Mouse (Mus musculus) forebrain, embryonic 10.5 days (tissue): ENCODE results near the gene Lin7c. TPM values are rescaled to one million over a fixed set of nuclear protein-coding genes. Genes with fewer than 3 reads are reported as not detected.
A peak's percentile ranks its signal among the peaks of the same experiment; 100 is the strongest.

ENCODE experiments used
- DNase-seq: peaks from one replicate; pipeline ENCODE4 v3.0.0-alpha.2; 2017; ENCODE audit warnings: low spot score; ENCODE audit errors: extremely low spot score
- H3K27ac ChIP-seq: fragments of 300-500 bp; sonication (generic); 2 replicates; pipeline ENCODE4 v1.5.1; 2016; ENCODE audit warnings: mild to moderate bottlenecking
- H3K27me3 ChIP-seq: fragments of 300-500 bp; sonication (generic); 2 replicates; pipeline ENCODE4 v1.6.1; 2016; ENCODE audit warnings: mild to moderate bottlenecking; ENCODE audit not compliant: poor library complexity, severe bottlenecking
- H3K36me3 ChIP-seq: fragments of 300-500 bp; sonication (generic); replicated peaks from 2 replicates; pipeline ENCODE4 v1.6.1; 2016; ENCODE audit warnings: mild to moderate bottlenecking, moderate library complexity
- H3K4me1 ChIP-seq: fragments of 300-500 bp; sonication (generic); 2 replicates; pipeline ENCODE4 v1.6.1; 2016
- H3K4me3 ChIP-seq: fragments of 300-500 bp; sonication (generic); 2 replicates; pipeline ENCODE4 v1.5.1; 2016; ENCODE audit warnings: mild to moderate bottlenecking, moderate library complexity
- H3K9me3 ChIP-seq: fragments of 300-500 bp; sonication (generic); 2 replicates; pipeline ENCODE4 v1.6.1; 2016; ENCODE audit warnings: mild to moderate bottlenecking, moderate library complexity
- WGBS: fragments of 180-500 bp; shearing (Covaris S2); methylation state at CpG from one replicate; pipeline ENCODE4 v1.1.7; 2016; 5-methylcytosine and 5-hydroxymethylcytosine counted together
- polyA plus RNA-seq: library from polyadenylated mRNA; unstranded; fragments of >200 nt; fragmentation: Nextera tagmentation; extraction: Ambion mirVana; gene quantifications from 2 replicates; pipeline ENCODE4 v1.2.1, GENCODE M21; 2016

Lin7c gene
- polyA plus RNA-seq, 1 experiment from 2014 or later = 90.6 TPM

DNA sequence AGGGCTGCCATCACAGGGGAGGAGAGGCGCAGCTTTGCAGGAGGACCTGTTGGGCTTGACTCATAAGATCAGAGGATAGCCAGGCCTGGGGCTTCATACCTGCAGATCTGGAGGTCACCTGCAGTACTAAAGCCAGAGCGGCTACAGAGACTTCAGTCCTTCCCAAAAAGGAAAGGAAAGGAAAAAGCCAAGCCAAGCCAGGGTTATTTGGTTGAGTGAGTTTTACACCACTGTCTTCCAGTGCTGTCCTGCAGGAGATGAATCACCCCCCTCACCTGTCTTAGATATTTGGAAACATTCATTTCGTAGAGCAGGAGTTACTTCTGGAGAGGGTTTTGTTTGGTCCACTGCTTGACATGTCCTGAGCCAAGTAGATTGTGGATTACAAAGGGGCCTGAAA, 42.5 kb downstream of the Lin7c start:
- Histone ChIP-seq H3K9me3 (no peaks in the 10 kb centered on the region; the same call in 1 of the 2 replicates), H3K27me3 (peaks cover 96% of the 10 kb centered on the region), H3K36me3 (0 out of 2 replicates have a peak, but pooled peaks cover 4% of the 10 kb centered on the region), H3K27ac (no peak overlapping the region), H3K4me3 (no peak overlapping the region), H3K4me1 (peaks cover 43% of the 10 kb centered on the region)
- WGBS = 81% methylated on average over 3 of the region's 3 CpGs
- DNase-seq = no peak

GRCm38 (mm10) chr2:109934086-109934485, 43.4 kb downstream of the Lin7c start:
- H3K36me3 ChIP-seq = 0 out of 2 replicates have a peak, but pooled peaks cover 7% of the 10 kb centered on the region
- peaks cover 3% of the 10 kb centered on the region for H3K9me3 ChIP-seq
- H3K4me3 ChIP-seq = no peak overlapping the region
- DNase-seq = no peak
- H3K27me3 ChIP-seq = peaks cover 98% of the 10 kb centered on the region
- H3K4me1 ChIP-seq = peaks cover 38% of the 10 kb centered on the region
- no peak overlapping the region for H3K27ac ChIP-seq
- WGBS = 75% methylated on average over 4 of the region's 4 CpGs

DNA sequence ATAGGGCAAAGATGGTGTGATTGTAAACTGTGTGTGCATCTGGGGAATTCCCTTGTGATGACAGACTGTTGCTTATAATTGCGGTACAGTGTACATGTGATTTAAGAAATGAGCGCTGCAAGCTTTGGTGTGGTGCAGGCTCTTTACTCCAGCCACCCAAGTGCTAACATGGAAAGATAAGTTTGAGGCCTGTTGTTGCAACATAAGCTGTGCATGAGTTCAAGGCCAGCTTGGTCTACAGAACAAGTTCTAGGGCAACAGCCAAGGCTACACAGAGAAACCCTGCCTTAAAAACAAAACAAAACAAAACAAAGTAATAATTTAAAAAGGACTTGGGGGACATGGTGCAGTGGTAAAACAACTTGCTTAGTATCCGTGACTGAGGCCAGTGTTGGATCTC, 44.5 kb downstream of the Lin7c start:
- H3K9me3 ChIP-seq = peaks cover 3% of the 10 kb centered on the region
- WGBS = 97% methylated on average over 3 of the region's 3 CpGs
- no peak overlapping the region for H3K27ac ChIP-seq
- peaks cover 34% of the 10 kb centered on the region for H3K4me1 ChIP-seq
- no peak for DNase-seq
- H3K27me3 ChIP-seq = peaks cover 100% of the 10 kb centered on the region
- H3K4me3 ChIP-seq = no peak overlapping the region
- peaks cover 7% of the 10 kb centered on the region; the same call in 1 of the 2 replicates for H3K36me3 ChIP-seq

- Histone ChIP-seq H3K36me3 (peaks cover 5% of the 10 kb centered on the region; the same call in 1 of the 2 replicates), H3K4me3 (no peak overlapping the region), H3K27me3 (peaks cover 100% of the 10 kb centered on the region), H3K9me3 (peaks cover 3% of the 10 kb centered on the region; the same call in 1 of the 2 replicates), H3K4me1 (peaks cover 34% of the 10 kb centered on the region), H3K27ac (no peak overlapping the region)
- DNase-seq = no peak
- 54% methylated on average over 11 of the region's 11 CpGs for WGBS
These were observed 45.2 kb downstream of the Lin7c start for GRCm38 (mm10) chr2:109935754-109936409.

GRCm38 (mm10) chr2:109936410-109936755, 45.7 kb downstream of the Lin7c start:
- Histone ChIP-seq H3K4me1 (peaks cover 33% of the 10 kb centered on the region), H3K27me3 (peaks cover 99% of the 10 kb centered on the region), H3K4me3 (no peak overlapping the region), H3K36me3 (peaks cover 5% of the 10 kb centered on the region; the same call in 1 of the 2 replicates), H3K27ac (no peak overlapping the region), H3K9me3 (peaks cover 3% of the 10 kb centered on the region; the same call in 1 of the 2 replicates)
- no peak for DNase-seq
- 45% methylated on average over 2 of the region's 2 CpGs for WGBS

DNA sequence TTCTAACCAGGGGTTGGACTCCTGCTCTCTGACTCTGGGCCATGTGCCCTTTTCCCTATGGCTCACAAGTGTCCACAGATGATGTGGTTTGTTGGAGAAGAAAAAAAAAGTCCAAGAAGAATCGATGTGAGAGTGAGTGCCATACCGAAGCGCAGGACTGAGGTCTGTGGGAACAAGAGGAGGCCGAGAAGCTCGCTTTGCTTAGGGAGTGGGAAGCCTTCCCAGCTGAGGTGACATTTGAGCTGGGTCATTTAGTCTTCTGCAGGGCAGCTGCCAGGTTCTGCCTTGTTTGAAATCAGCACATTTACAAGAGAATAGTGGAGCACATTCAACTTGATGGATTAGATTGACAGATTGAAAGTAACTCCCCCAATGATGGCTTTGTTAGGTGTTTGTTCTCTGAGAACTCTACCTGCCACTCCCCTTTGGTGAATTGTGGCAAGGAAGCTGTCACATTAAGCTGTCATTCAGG, 51.4 kb downstream of the Lin7c start:
- Histone ChIP-seq H3K27me3 (peaks cover 89% of the 10 kb centered on the region), H3K4me1 (peaks cover 37% of the 10 kb centered on the region), H3K9me3 (peaks cover 3% of the 10 kb centered on the region; the same call in 1 of the 2 replicates), H3K27ac (no peak overlapping the region), H3K4me3 (no peak overlapping the region), H3K36me3 (peaks cover 5% of the 10 kb centered on the region; the same call in 1 of the 2 replicates)
- 11% methylated on average over 5 of the region's 5 CpGs for WGBS
- DNase-seq = peak; percentile 45

GRCm38 (mm10) chr2:109942810-109943570, 52.3 kb downstream of the Lin7c start:
- H3K9me3 ChIP-seq = peaks cover 3% of the 10 kb centered on the region; the same call in 1 of the 2 replicates
- DNase-seq = peak; percentile 29
- H3K36me3 ChIP-seq = peaks cover 4% of the 10 kb centered on the region; the same call in 1 of the 2 replicates
- peaks cover 89% of the 10 kb centered on the region for H3K27me3 ChIP-seq
- WGBS = 25% methylated on average over 8 of the region's 8 CpGs
- H3K27ac ChIP-seq = 0 out of 2 replicates have a peak overlapping the region, but pooled peaks have one; percentile 53
- peaks cover 37% of the 10 kb centered on the region for H3K4me1 ChIP-seq
- H3K4me3 ChIP-seq = peak overlapping the region; percentile 12

DNA sequence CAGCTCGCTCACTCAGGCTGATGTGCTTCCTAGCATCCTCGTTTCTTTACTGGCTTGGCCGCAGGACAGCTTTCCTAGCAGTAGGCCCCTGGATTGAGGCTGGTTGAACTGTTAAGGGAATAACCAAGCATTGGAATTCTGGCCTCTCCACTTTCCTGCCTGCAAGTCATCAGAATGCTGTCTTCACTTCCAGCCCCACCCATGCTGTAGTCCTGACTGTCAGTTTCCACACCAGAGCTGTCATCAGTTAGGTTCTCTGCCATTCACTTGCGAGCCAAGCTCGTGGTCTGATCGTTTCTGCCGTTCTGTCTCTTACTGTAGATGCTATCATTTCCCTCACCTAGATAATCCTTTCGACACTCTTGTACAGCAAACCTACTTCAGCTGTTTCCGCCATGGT, 54.3 kb downstream of the Lin7c start:
- H3K27me3 ChIP-seq = peaks cover 88% of the 10 kb centered on the region
- no peak overlapping the region for H3K4me3 ChIP-seq
- H3K27ac ChIP-seq = no peak overlapping the region
- no peaks in the 10 kb centered on the region for H3K36me3 ChIP-seq
- no peaks in the 10 kb centered on the region for H3K9me3 ChIP-seq
- H3K4me1 ChIP-seq = peaks cover 37% of the 10 kb centered on the region
- DNase-seq = no peak
- 81% methylated on average over 9 of the region's 9 CpGs for WGBS

DNA sequence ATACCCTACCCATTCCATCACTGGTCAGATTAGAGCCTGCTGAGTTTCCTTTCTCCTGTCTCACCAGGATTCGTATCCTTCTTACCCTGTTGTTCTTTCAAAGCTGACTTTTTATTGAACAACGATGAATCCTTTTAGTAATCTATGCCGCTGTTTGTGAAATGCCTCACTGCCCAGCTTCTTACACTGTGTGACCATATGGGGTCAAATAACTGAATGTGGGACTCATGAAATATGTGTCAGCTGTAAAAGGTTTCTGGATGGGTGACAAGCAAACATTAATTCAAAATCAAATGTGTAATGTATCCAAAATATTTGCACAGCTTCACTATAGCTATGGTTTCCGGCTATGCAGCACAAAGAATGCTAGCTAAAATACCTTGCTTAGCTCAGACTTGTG, 54.9 kb downstream of the Lin7c start:
- Histone ChIP-seq H3K27me3 (peaks cover 88% of the 10 kb centered on the region), H3K27ac (no peak overlapping the region), H3K4me1 (peaks cover 37% of the 10 kb centered on the region), H3K36me3 (no peaks in the 10 kb centered on the region), H3K4me3 (no peak overlapping the region), H3K9me3 (no peaks in the 10 kb centered on the region)
- 72% methylated on average over 4 of the region's 4 CpGs for WGBS
- DNase-seq = no peak

- WGBS = 94% methylated on average over 6 of the region's 6 CpGs
- Histone ChIP-seq H3K4me1 (peaks cover 37% of the 10 kb centered on the region), H3K4me3 (no peak overlapping the region), H3K9me3 (no peaks in the 10 kb centered on the region), H3K27ac (no peak overlapping the region), H3K27me3 (peaks cover 89% of the 10 kb centered on the region), H3K36me3 (no peaks in the 10 kb centered on the region)
- no peak for DNase-seq
These were observed 55.8 kb downstream of the Lin7c start for GRCm38 (mm10) chr2:109946426-109946825.

DNA sequence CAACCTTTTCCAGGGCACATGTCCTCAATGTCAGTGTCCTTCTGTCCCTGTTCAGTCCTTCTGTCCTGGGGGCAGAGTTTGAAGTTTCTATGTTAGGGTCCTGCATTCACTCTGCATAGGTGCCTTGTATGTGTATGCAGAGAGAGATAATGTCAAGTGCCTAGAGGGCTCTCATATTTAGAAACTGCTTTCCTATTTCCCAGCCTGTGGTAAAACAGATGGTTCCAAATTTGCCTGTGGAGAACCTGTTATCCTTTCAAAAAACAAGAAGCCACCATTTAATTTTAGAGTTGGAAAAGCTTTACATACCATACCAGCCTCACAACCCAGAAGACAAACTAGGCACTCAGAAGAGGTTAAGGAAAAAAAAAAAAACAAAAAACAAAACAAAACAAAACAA, 58.9 kb downstream of the Lin7c start:
- no peak for DNase-seq
- Histone ChIP-seq H3K27me3 (peaks cover 99% of the 10 kb centered on the region), H3K36me3 (no peaks in the 10 kb centered on the region), H3K4me3 (no peak overlapping the region), H3K4me1 (peaks cover 23% of the 10 kb centered on the region), H3K27ac (no peak overlapping the region), H3K9me3 (no peaks in the 10 kb centered on the region)

DNA sequence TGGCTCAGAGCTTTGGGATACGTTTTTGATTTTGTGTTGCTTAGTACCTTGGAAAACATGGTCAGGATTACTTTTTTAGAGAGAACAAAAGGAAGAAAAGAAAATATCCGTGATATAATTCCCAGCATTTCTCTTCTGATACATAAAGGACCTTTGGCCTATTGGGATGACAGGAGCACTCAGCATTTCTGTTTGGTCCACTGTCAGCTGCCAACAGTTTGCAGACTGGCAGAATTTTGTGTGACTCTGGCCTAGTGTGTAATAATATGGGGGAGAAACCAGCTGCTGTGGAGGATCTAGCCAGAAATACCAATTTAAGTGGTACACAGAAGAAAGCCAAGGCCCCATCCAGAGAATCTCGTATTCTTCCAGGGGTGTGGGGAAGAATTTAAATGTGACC, 59.7 kb downstream of the Lin7c start:
- Histone ChIP-seq H3K9me3 (no peaks in the 10 kb centered on the region), H3K36me3 (no peaks in the 10 kb centered on the region), H3K27ac (no peak overlapping the region), H3K27me3 (peaks cover 99% of the 10 kb centered on the region), H3K4me3 (no peak overlapping the region), H3K4me1 (peaks cover 24% of the 10 kb centered on the region)
- 77% methylated on average over 3 of the region's 3 CpGs for WGBS
- no peak for DNase-seq
